ENCODE assay signal across 8 mouse cellular contexts in genomic region chr8:120421638-120422037, GRCm38 (mm10).
A peak's percentile ranks its signal among the peaks of the same experiment; 100 is the strongest.
DNase-seq lines count a peak whose midpoint lies in the region; ATAC-seq lines count a peak whose summit lies in the region.

No protein-coding gene starts in this region.

- H3K4me1 ChIP-seq in heart, embryonic 14.5 days (ENCODE audit: control insufficient read depth in 2 of 2, insufficient read depth in 2 of 2, low read length in 2 of 2): peaks cover 58 to 70% of the 10 kb centered on the region in 2 experiments
- peaks cover 63% of the 10 kb centered on the region for H3K4me1 ChIP-seq in midbrain, embryonic 16.5 days (ENCODE audit: control insufficient read depth, insufficient read depth, low read length)

- peak; percentile 59 for DNase-seq in left cerebral cortex, postnatal 4 days
- no peak for DNase-seq in left cerebral cortex, adult 8-10 months (ENCODE audit: low spot score in 2 of 2)
- DNase-seq in embryo, embryonic 10.5 days (ENCODE audit: low spot score): peak; percentile 77
- no peak for DNase-seq in layer of hippocampus, adult 11-12 months (ENCODE audit: low spot score)
- DNase-seq in thymus, postnatal 0 days (ENCODE audit: low spot score): no peak
- no peak for DNase-seq in left cerebral cortex, postnatal 10 days (ENCODE audit: extremely low spot score in 1 of 2, low spot score in 2 of 2)

- ATAC-seq in heart, embryonic 14.5 days (ENCODE audit: insufficient number of reproducible peaks, insufficient read depth, low FRiP score, low read depth): no peak
- ATAC-seq in midbrain, embryonic 16.5 days: no peak

- no peaks in the 10 kb centered on the region for H3K36me3 ChIP-seq in heart, embryonic 14.5 days (ENCODE audit: control insufficient read depth, insufficient read depth, low read length)
- H3K36me3 ChIP-seq in midbrain, embryonic 16.5 days (ENCODE audit: control insufficient read depth, insufficient read depth, low read length): no peaks in the 10 kb centered on the region

- peak overlapping the region; percentile 31; the same call in 1 of the 2 replicates for H3K9ac ChIP-seq in heart, embryonic 14.5 days (ENCODE audit: low read length)
- H3K9ac ChIP-seq in midbrain, embryonic 16.5 days (ENCODE audit: low read depth, low read length): 0 out of 2 replicates have a peak overlapping the region, but pooled peaks have one; percentile 20

- no peak overlapping the region; a peak in 1 of 4 replicates for H3K27ac ChIP-seq in heart, embryonic 14.5 days (replicated peaks in 1 of 2; ENCODE audit: control insufficient read depth in 1 of 2, insufficient read depth in 1 of 2, low read depth in 2 of 2, low read length in 2 of 2)
- H3K27ac ChIP-seq in midbrain, embryonic 16.5 days (ENCODE audit: low read length): peak overlapping the region; percentile 24; the same call in 1 of the 2 replicates

- intact Hi-C loops in left cerebral cortex, postnatal 4 days (cut with DNase I): no loop called here
- intact Hi-C loops in left cerebral cortex, postnatal 10 days (cut with DNase I): no loop called here

- no peak overlapping the region for H3K4me2 ChIP-seq in heart, embryonic 14.5 days (ENCODE audit: low read length)
- no peak overlapping the region for H3K4me2 ChIP-seq in midbrain, embryonic 16.5 days (ENCODE audit: low read length)

- no peaks in the 10 kb centered on the region for H3K9me3 ChIP-seq in heart, embryonic 14.5 days (ENCODE audit: control insufficient read depth, low read length)
- no peaks in the 10 kb centered on the region for H3K9me3 ChIP-seq in midbrain, embryonic 16.5 days (replicated peaks; ENCODE audit: control insufficient read depth, low read length, poor library complexity, severe bottlenecking)

- WGBS in heart, embryonic 14.5 days: 10% methylated on average over 9 of the region's 9 CpGs
- 15% methylated on average over 9 of the region's 9 CpGs for WGBS in midbrain, embryonic 16.5 days

- H3K4me3 ChIP-seq in heart, embryonic 14.5 days (ENCODE audit: control insufficient read depth in 1 of 2, insufficient read depth in 1 of 2, low read depth in 1 of 2, low read length in 2 of 2): no peak overlapping the region
- H3K4me3 ChIP-seq in midbrain, embryonic 16.5 days (ENCODE audit: low read depth, low read length): no peak overlapping the region

- H3K27me3 ChIP-seq in heart, embryonic 14.5 days (ENCODE audit: control insufficient read depth, insufficient read depth, low read length): no peaks in the 10 kb centered on the region
- H3K27me3 ChIP-seq in midbrain, embryonic 16.5 days (ENCODE audit: control insufficient read depth, insufficient read depth, low read depth, low read length): no peaks in the 10 kb centered on the region

Comparison
In these comparisons a context has a peak if more than half of its experiments do, and no peak if none do; other contexts are left out.
1. DNase-seq: peak in left cerebral cortex, postnatal 4 days (single experiment) and embryo, embryonic 10.5 days (single experiment); none in left cerebral cortex, adult 8-10 months (0 of 2), layer of hippocampus, adult 11-12 months (single experiment), thymus, postnatal 0 days (single experiment) and left cerebral cortex, postnatal 10 days (0 of 2).